Mouse (Mus musculus) small intestine, adult 2 months (tissue): Measurements from ENCODE around the gene Pdss2.

Source experiments
- CTCF ChIP-seq: fragments of 200-500 bp; IDR thresholded peaks from 2 replicates; pipeline ENCODE4 v1.5.1; 2012; ENCODE audit warnings: low read depth, mild to moderate bottlenecking, control low read depth, inconsistent platforms, low read length, moderate library complexity, mixed read lengths; ENCODE audit not compliant: insufficient replicate concordance, insufficient read length; ENCODE audit errors: extremely low read depth
- POLR2A ChIP-seq: fragments of 200-500 bp; IDR thresholded peaks from 2 replicates; pipeline ENCODE4 v1.6.1; 2012; ENCODE audit warnings: low read depth, mild to moderate bottlenecking, control low read depth, inconsistent platforms, low read length, moderate library complexity

GRCm38 (mm10) chr10:43294331-43294730 is 73.0 kb downstream of the Pdss2 start:
- TF ChIP-seq CTCF, result no peak
- TF ChIP-seq POLR2A, result no peak
